In genomic region chr11:60396546-60396945, GRCm38 (mm10) we compare ENCODE assay signal across 9 mouse cellular contexts. TPM values are rescaled to one million over a fixed set of nuclear protein-coding genes. Genes with fewer than 3 reads are reported as not detected.
DNase-seq lines count a peak whose midpoint lies in the region; ATAC-seq lines count a peak whose summit lies in the region.
"Had no signal": no experiment of that assay in that cellular context is flagged by ENCODE, and none has a peak within 500 bp of the region (broad histone marks: within the 10 kb centered on the region; RNA-seq: fewer than 3 reads in every experiment).

No protein-coding gene starts in this region.

- DNase-seq in frontal cortex, adult 2 months (ENCODE audit: extremely low spot score in 1 of 2, low spot score in 1 of 2), result no peak
- peak; percentile 32 to 35 for DNase-seq in layer of hippocampus, postnatal 10 days (ENCODE audit: low spot score in 2 of 2)
- DNase-seq in layer of hippocampus, adult 9-11 months, result no peak
- peak; percentile 41 for DNase-seq in MN1 (ENCODE audit: low spot score)
- DNase-seq in cerebellum, postnatal 14 days, result peak; percentile 58 to 68
- DNase-seq in spleen, postnatal 36 days (ENCODE audit: low spot score in 2 of 2), result no peak
- DNase-seq: kidney, adult 11 months had no signal

- peak; percentile 28; the same call in 1 of the 2 replicates for ATAC-seq in frontal cortex, adult (ENCODE audit: low TSS enrichment)
- no peak for ATAC-seq in inflammation-experienced regulatory T-cells, adult 6 months

RNA-seq across cellular contexts. Expression of gene Gid4, which starts 20.4 kb away (rescaled TPM):
- 44.8 and 49.9 TPM in 2 replicates for polyA plus RNA-seq in frontal cortex, adult 2 months (2012; rRNA removed)
- 10 to 100 TPM; 38.0 to 39.3 TPM for total RNA-seq in layer of hippocampus, postnatal 10 days (2021)
- polyA plus RNA-seq in inflammation-experienced regulatory T-cells, adult 6 months (2017; shearing (Covaris generic)), result 10 to 100 TPM in 1 of 3 experiments, 1 to 10 TPM in 2; 9.8 to 12.6 (median 10.0) TPM

RNA-seq across cellular contexts. Expression of gene Atpaf2, which starts 21.7 kb away (rescaled TPM):
- polyA plus RNA-seq in frontal cortex, adult 2 months (2012; rRNA removed), result 29.7 and 32.3 TPM in 2 replicates
- 10 to 100 TPM; 28.3 to 31.8 TPM for total RNA-seq in layer of hippocampus, postnatal 10 days (2021)
- polyA plus RNA-seq in inflammation-experienced regulatory T-cells, adult 6 months (2017; shearing (Covaris generic)), result 10 to 100 TPM; 35.8 to 45.1 (median 43.9) TPM

RNA-seq across cellular contexts. Expression of gene Drc3, which starts 43.4 kb away (rescaled TPM):
- polyA plus RNA-seq in frontal cortex, adult 2 months (2012; rRNA removed), result 11.7 and 12.5 TPM in 2 replicates
- 1 to 10 TPM; 6.5 to 7.2 TPM for total RNA-seq in layer of hippocampus, postnatal 10 days (2021)
- polyA plus RNA-seq in inflammation-experienced regulatory T-cells, adult 6 months (2017; shearing (Covaris generic)), result under 1 TPM; 0.25 to 0.87 (median 0.42) TPM

RNA-seq across cellular contexts. Expression of gene Tom1l2, which starts 43.8 kb away (rescaled TPM):
- polyA plus RNA-seq in frontal cortex, adult 2 months (2012; rRNA removed), result 187 and 204 TPM in 2 replicates
- total RNA-seq in layer of hippocampus, postnatal 10 days (2021), result 100 to 1,000 TPM; 112 to 114 TPM
- 10 to 100 TPM in 2 of 3 experiments, 1 to 10 TPM in 1; 8.9 to 34.5 (median 24.4) TPM for polyA plus RNA-seq in inflammation-experienced regulatory T-cells, adult 6 months (2017; shearing (Covaris generic))

RNA-seq across cellular contexts. Expression of gene Drg2, which starts 57.8 kb away (rescaled TPM):
- 70.4 and 77.4 TPM in 2 replicates for polyA plus RNA-seq in frontal cortex, adult 2 months (2012; rRNA removed)
- total RNA-seq in layer of hippocampus, postnatal 10 days (2021), result 10 to 100 TPM; 64.2 to 73.8 TPM
- polyA plus RNA-seq in inflammation-experienced regulatory T-cells, adult 6 months (2017; shearing (Covaris generic)), result 10 to 100 TPM; 44.3 to 68.8 (median 50.2) TPM

Comparison
In these comparisons a context has a peak if more than half of its experiments do, and no peak if none do; other contexts are left out.
1. DNase-seq: peak in layer of hippocampus, postnatal 10 days (2 of 2), MN1 (single experiment) and cerebellum, postnatal 14 days (2 of 2); none in frontal cortex, adult 2 months (0 of 2), layer of hippocampus, adult 9-11 months (single experiment) and spleen, postnatal 36 days (0 of 2).